Mouse (Mus musculus): ENCODE data around the gene Osbp2.

The Osbp2 gene

GRCm38 (mm10) chr11:3661964-3662363 lies 201.7 kb downstream of the Osbp2 start:
- DNase-seq (ENCODE audit: extremely low read depth, low read depth, low spot score) = no peak
